Mouse (Mus musculus): ENCODE results near the gene Rnf38.

DNA sequence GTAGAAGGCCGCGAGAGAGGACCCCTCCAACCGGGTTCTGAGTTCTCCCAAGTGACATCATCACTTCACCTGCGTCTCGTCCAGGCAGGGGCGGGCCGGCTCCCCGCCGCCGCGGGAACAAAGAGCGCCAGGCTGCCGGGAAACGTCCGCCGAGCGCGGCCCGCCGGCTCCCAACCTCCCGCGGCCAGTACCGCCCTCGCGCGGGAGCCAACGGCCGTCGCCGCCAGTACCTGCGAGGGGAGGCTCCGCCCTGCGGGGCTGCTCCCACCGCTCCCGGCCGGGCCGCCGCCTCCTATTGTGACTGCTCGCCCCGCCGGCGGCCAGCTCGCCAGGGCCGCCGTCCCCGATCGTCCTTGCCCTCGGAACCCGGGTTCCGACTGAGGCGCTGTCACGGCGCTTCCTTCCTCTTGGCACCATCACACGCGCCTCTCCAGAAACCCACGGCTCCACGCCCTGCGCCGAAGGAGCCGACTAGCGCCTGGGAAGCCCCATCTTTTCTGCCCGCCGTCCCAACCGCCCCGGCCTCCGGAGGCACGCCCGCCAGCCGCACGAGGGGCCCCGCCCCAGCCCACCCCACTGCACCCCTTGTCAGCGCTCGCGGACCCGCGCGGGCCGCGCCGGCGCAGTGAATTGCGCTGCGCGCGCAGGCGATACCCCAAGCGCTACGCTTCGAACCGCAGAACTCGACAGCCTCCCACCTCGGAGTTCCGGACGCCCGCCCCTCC, 66.0 kb downstream of the Rnf38 start:
- TF ChIP-seq POLR2A (IDR thresholded peaks at IDR 0.05; ENCODE audit: borderline replicate concordance, extremely low read depth, insufficient read depth, insufficient read length, poor library complexity, severe bottlenecking) = peak; percentile 92
- TF ChIP-seq CTCF (IDR thresholded peaks at IDR 0.05; ENCODE audit: borderline replicate concordance, extremely low read depth, insufficient read depth, insufficient read length) = 0 out of 2 replicates have a peak, but pooled peaks have one; percentile 1
